Mouse (Mus musculus) megakaryocyte, embryonic 14.5 days (primary cell): Measurements from ENCODE around the gene Zbtb21.

Source experiments
- FLI1 ChIP-seq: IDR thresholded peaks from 2 replicates; pipeline ENCODE4 v1.6.1; 2012; ENCODE audit warnings: low read length, inconsistent platforms, mixed read lengths
- GATA1 ChIP-seq: IDR thresholded peaks from 3 replicates; pipeline ENCODE4 v1.6.1; 2012; ENCODE audit warnings: mixed read lengths, low read length, inconsistent platforms, borderline replicate concordance

DNA sequence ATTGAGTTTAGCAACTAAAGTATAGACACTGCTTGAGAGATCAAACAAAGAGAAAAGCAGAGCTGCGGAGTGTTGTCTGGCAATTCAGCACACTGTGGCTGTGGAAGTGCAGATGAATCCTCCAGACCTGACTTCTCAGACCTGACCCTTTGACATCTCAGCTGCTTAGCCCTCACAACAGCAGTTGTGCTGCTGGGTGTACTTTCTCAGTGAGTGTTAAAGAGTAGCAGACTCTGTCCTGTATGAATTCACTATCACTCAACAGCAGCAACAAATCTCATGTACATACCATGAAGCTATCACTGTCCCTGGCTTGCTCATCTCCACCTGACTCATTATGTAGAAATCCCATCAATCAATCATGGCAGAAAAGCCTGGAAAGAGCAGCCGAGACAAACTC lies 6.4 kb downstream of the Zbtb21 start:
- TF ChIP-seq FLI1 (no peak), GATA1 (no peak)
